Mouse (Mus musculus) intestine, embryonic 15.5 days (tissue): Measurements from ENCODE around the gene Nsd2. TPM values are rescaled to one million over a fixed set of nuclear protein-coding genes. Genes with fewer than 3 reads are reported as not detected.

Source experiments
- ATAC-seq: fragments of 200-750 bp; cut with Nextera tagmentation; 2 replicates; pipeline ENCODE4 v1.8.0; 2017; ENCODE audit warnings: moderate TSS enrichment, moderate library complexity
- H3K27ac ChIP-seq: fragments of 300-500 bp; sonication (generic); 2 replicates; pipeline ENCODE4 v1.5.1; 2015; ENCODE audit warnings: mild to moderate bottlenecking, inconsistent platforms
- H3K27me3 ChIP-seq: fragments of 300-500 bp; sonication (generic); replicated peaks from 2 replicates; pipeline ENCODE4 v1.6.1; 2015; ENCODE audit warnings: inconsistent platforms
- H3K36me3 ChIP-seq: fragments of 300-500 bp; sonication (generic); 2 replicates; pipeline ENCODE4 v1.6.1; 2015; ENCODE audit warnings: inconsistent platforms
- H3K4me1 ChIP-seq: fragments of 300-500 bp; sonication (generic); replicated peaks from 2 replicates; pipeline ENCODE4 v1.6.1; 2015; ENCODE audit warnings: inconsistent platforms
- H3K4me2 ChIP-seq: fragments of 300-500 bp; sonication (generic); replicated peaks from 2 replicates; pipeline ENCODE4 v1.6.1; 2015; ENCODE audit warnings: mild to moderate bottlenecking, inconsistent platforms
- H3K4me3 ChIP-seq: fragments of 300-500 bp; sonication (generic); replicated peaks from 2 replicates; pipeline ENCODE4 v1.5.1; 2015; ENCODE audit warnings: inconsistent platforms
- H3K9ac ChIP-seq: fragments of 300-500 bp; sonication (generic); 2 replicates; pipeline ENCODE4 v1.6.1; 2015; ENCODE audit warnings: inconsistent platforms
- H3K9me3 ChIP-seq: fragments of 300-500 bp; sonication (generic); 2 replicates; pipeline ENCODE4 v1.6.1; 2016; ENCODE audit warnings: inconsistent platforms
- WGBS: fragments of 180-500 bp; shearing (Covaris S2); methylation state at CpG from one replicate; pipeline ENCODE4 v1.1.7; 2015; 5-methylcytosine and 5-hydroxymethylcytosine counted together
- polyA plus RNA-seq: library from polyadenylated mRNA; unstranded; fragments of >200 nt; fragmentation: Nextera tagmentation; extraction: Ambion mirVana; gene quantifications from 2 replicates; pipeline ENCODE4 v1.2.1, GENCODE M21; 2015

Gene Nsd2
- polyA plus RNA-seq, 1 experiment from 2014 or later = 38.8 TPM

DNA sequence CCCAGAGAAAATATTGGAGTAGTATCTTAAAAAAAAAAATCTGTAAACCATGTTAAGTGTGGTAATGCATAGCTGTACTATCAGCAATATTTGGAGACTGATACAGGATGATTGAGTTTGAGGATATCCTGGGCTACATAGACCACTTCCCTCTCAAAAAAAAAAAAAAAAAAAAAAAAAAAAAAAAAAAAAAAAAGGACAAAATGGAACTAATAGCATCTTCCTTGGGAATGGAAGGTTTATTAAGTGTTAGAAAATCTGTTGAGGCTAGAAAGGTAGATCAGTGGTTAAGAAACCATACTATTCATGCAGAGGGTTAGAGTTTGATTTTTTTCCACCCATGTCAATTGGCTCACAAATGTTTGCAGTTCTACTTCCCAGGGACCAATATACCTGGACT, 37.2 kb downstream of the Nsd2 start:
- Histone ChIP-seq H3K27me3 (no peaks in the 10 kb centered on the region), H3K36me3 (peaks cover 29% of the 10 kb centered on the region), H3K4me1 (no peaks in the 10 kb centered on the region), H3K9ac (no peak overlapping the region), H3K4me2 (no peak overlapping the region), H3K9me3 (no peaks in the 10 kb centered on the region), H3K4me3 (no peak overlapping the region), H3K27ac (no peak overlapping the region)
- ATAC-seq = no peak

GRCm38 (mm10) chr5:33875472-33875871, 54.9 kb downstream of the Nsd2 start:
- Histone ChIP-seq H3K4me3 (no peak overlapping the region), H3K4me2 (no peak overlapping the region), H3K27ac (no peak overlapping the region), H3K27me3 (no peaks in the 10 kb centered on the region), H3K4me1 (no peaks in the 10 kb centered on the region), H3K9ac (no peak overlapping the region), H3K36me3 (peaks cover 12% of the 10 kb centered on the region; the same call in 1 of the 2 replicates), H3K9me3 (no peaks in the 10 kb centered on the region)
- ATAC-seq = no peak
- 92% methylated on average over 1 of the region's 1 CpGs for WGBS

- Histone ChIP-seq H3K4me2 (no peak overlapping the region), H3K4me1 (no peaks in the 10 kb centered on the region), H3K27me3 (no peaks in the 10 kb centered on the region), H3K9me3 (no peaks in the 10 kb centered on the region), H3K27ac (no peak overlapping the region), H3K36me3 (peaks cover 43% of the 10 kb centered on the region), H3K9ac (no peak overlapping the region), H3K4me3 (no peak overlapping the region)
- no peak for ATAC-seq
- WGBS = 95% methylated on average over 4 of the region's 4 CpGs
Observed at GRCm38 (mm10) chr5:33881118-33881517, 60.6 kb downstream of the Nsd2 start.

GRCm38 (mm10) chr5:33893406-33893805, 72.9 kb downstream of the Nsd2 start:
- no peak for ATAC-seq
- WGBS = 91% methylated on average over 6 of the region's 6 CpGs
- H3K9me3 ChIP-seq = no peaks in the 10 kb centered on the region
- H3K27me3 ChIP-seq = no peaks in the 10 kb centered on the region
- H3K4me3 ChIP-seq = no peak overlapping the region
- no peak overlapping the region for H3K9ac ChIP-seq
- H3K4me1 ChIP-seq = no peaks in the 10 kb centered on the region
- H3K27ac ChIP-seq = no peak overlapping the region
- no peak overlapping the region for H3K4me2 ChIP-seq
- H3K36me3 ChIP-seq = peaks cover 46% of the 10 kb centered on the region

GRCm38 (mm10) chr5:33895116-33895515, 74.6 kb downstream of the Nsd2 start:
- H3K36me3 ChIP-seq = peaks cover 56% of the 10 kb centered on the region
- 76% methylated on average over 9 of the region's 9 CpGs for WGBS
- no peak overlapping the region for H3K4me3 ChIP-seq
- no peaks in the 10 kb centered on the region for H3K9me3 ChIP-seq
- no peaks in the 10 kb centered on the region for H3K27me3 ChIP-seq
- H3K27ac ChIP-seq = no peak overlapping the region
- no peak for ATAC-seq
- H3K4me2 ChIP-seq = no peak overlapping the region
- H3K4me1 ChIP-seq = no peaks in the 10 kb centered on the region
- no peak overlapping the region for H3K9ac ChIP-seq

DNA sequence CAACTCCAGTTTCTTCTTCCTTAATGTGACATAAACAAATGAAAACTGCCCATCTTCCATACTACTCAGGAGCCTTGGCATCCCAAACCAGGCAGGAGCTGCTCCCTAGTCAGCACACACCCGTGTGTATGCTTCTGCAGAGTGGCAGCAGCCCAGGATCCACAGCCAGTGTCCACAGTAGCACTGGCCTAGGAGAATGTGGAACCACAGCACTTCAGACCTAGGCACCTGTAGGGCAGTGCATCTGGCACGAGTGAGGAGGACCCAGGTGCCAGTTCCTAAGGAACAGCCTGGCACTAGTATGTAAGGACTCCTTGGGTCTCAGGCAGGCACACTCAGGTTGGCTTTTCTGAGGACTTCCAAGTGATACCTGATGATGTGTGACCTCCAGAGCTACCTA, 76.6 kb downstream of the Nsd2 start:
- 85% methylated on average over 2 of the region's 2 CpGs for WGBS
- Histone ChIP-seq H3K4me2 (no peak overlapping the region), H3K36me3 (peaks cover 71% of the 10 kb centered on the region), H3K27me3 (no peaks in the 10 kb centered on the region), H3K9ac (no peak overlapping the region), H3K9me3 (no peaks in the 10 kb centered on the region), H3K4me3 (no peak overlapping the region), H3K4me1 (no peaks in the 10 kb centered on the region), H3K27ac (no peak overlapping the region)
- ATAC-seq = no peak

DNA sequence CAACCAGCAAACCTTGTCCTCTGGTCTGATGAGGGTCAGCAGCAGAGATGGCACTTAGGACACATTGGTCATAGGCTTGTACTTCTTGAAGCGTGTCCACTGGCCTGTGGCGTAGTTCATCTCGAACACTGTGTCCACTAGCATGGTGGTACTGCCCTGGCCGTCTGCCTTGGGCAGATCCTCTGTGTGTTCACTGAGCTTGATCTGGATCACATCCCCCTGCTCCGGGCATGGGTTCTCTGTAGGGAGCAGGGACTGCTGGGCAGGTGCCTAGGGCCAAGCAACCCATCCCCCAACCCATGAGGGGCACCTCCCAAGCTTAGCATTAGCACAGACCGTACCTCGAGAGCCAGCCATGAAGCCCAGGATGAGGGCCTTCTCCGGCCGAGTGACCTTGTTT, 78.1 kb downstream of the Nsd2 start:
- Histone ChIP-seq H3K4me3 (no peak overlapping the region), H3K9me3 (no peaks in the 10 kb centered on the region), H3K27me3 (no peaks in the 10 kb centered on the region), H3K4me1 (no peaks in the 10 kb centered on the region), H3K36me3 (peaks cover 67% of the 10 kb centered on the region), H3K4me2 (no peak overlapping the region), H3K27ac (no peak overlapping the region), H3K9ac (no peak overlapping the region)
- 87% methylated on average over 9 of the region's 9 CpGs for WGBS
- no peak for ATAC-seq

DNA sequence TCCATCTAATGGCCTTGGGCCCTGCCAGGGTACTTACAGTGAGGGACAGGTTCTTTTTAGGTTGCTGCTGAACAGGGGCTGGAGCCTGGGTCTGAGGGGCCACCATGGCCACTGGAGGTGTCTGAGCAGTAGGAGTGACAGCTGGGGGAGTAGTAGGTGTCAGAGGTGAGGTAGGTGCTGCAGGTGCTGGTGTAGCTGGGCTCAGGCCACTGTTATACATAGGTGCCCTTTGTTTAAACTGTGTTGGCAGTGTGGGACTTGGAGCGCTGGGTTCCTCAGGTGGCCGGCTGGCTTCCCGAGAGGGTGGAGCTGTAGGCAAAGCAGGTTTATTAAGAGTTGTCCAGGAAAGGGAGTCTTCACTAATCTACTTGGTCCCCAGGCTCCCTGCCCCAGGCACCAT, 78.7 kb downstream of the Nsd2 start:
- H3K27me3 ChIP-seq = no peaks in the 10 kb centered on the region
- H3K36me3 ChIP-seq = peaks cover 65% of the 10 kb centered on the region
- 86% methylated on average over 3 of the region's 3 CpGs for WGBS
- no peak overlapping the region for H3K9ac ChIP-seq
- no peak overlapping the region for H3K4me3 ChIP-seq
- H3K27ac ChIP-seq = no peak overlapping the region
- no peaks in the 10 kb centered on the region for H3K4me1 ChIP-seq
- H3K9me3 ChIP-seq = no peaks in the 10 kb centered on the region
- no peak overlapping the region for H3K4me2 ChIP-seq
- no peak for ATAC-seq

GRCm38 (mm10) chr5:33900101-33900500, 79.6 kb downstream of the Nsd2 start:
- H3K4me3 ChIP-seq = no peak overlapping the region
- no peaks in the 10 kb centered on the region for H3K27me3 ChIP-seq
- H3K4me2 ChIP-seq = no peak overlapping the region
- no peak for ATAC-seq
- no peak overlapping the region for H3K9ac ChIP-seq
- no peaks in the 10 kb centered on the region for H3K4me1 ChIP-seq
- H3K9me3 ChIP-seq = no peaks in the 10 kb centered on the region
- no peak overlapping the region for H3K27ac ChIP-seq
- WGBS = 94% methylated on average over 3 of the region's 3 CpGs
- H3K36me3 ChIP-seq = peaks cover 62% of the 10 kb centered on the region

DNA sequence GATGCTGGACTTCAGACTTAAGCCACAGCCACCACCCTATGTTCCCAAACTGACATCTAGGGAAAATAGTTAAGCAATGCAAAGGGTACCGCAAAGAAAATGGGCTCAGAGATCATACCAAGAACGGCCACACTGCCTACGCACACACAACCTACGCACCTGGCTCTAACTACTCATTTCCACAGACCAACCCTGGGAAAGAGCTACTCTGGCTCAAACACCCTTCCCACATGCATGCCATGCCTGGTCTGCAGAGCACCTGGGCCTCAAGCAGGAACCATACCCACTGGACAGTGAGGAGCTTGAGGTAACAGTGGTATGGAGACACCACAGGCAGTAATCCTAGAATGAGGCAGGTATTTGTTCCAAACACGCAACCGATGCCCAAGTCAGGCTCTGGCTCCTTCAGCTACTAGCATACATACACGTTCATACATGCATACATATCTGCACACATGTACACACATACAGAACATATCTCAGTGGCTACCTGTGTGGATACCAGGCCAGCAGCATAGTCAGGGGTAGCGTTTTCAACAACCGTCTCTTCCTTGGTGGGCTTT, 80.3 kb downstream of the Nsd2 start:
- H3K9me3 ChIP-seq = no peaks in the 10 kb centered on the region
- no peak overlapping the region for H3K9ac ChIP-seq
- H3K4me1 ChIP-seq = no peaks in the 10 kb centered on the region
- no peak overlapping the region for H3K4me3 ChIP-seq
- WGBS = 97% methylated on average over 9 of the region's 9 CpGs
- no peak overlapping the region for H3K27ac ChIP-seq
- no peak for ATAC-seq
- H3K27me3 ChIP-seq = no peaks in the 10 kb centered on the region
- no peak overlapping the region for H3K4me2 ChIP-seq
- peaks cover 60% of the 10 kb centered on the region for H3K36me3 ChIP-seq

- H3K4me3 ChIP-seq = no peak overlapping the region
- H3K9me3 ChIP-seq = no peaks in the 10 kb centered on the region
- 92% methylated on average over 3 of the region's 3 CpGs for WGBS
- H3K27ac ChIP-seq = no peak overlapping the region
- H3K9ac ChIP-seq = no peak overlapping the region
- no peak for ATAC-seq
- no peak overlapping the region for H3K4me2 ChIP-seq
- H3K36me3 ChIP-seq = peaks cover 57% of the 10 kb centered on the region
- H3K4me1 ChIP-seq = no peaks in the 10 kb centered on the region
- H3K27me3 ChIP-seq = no peaks in the 10 kb centered on the region
Observed at GRCm38 (mm10) chr5:33901278-33901677, 80.8 kb downstream of the Nsd2 start.

DNA sequence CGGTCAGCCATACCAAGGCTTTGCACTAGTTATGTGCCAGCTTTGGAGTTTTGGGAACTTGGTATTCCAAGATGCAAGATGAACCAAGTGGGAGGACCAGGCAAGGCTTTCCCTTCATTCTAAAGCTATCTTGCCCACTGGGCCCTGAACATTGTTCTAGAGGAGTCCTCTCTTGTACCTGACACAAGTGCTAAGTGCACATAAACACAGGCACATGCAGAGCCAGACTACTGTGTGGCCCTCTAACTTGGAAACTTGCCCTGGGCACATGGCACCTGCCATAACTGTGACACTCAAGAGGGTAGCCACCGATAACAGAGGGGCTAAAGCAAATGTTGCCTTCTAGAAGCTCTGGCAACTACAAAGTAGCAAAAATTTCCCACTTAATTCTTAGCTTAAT, 82.2 kb downstream of the Nsd2 start:
- Histone ChIP-seq H3K4me3 (no peak overlapping the region), H3K36me3 (peaks cover 46% of the 10 kb centered on the region), H3K9me3 (no peaks in the 10 kb centered on the region), H3K4me2 (no peak overlapping the region), H3K4me1 (no peaks in the 10 kb centered on the region), H3K9ac (no peak overlapping the region), H3K27me3 (no peaks in the 10 kb centered on the region), H3K27ac (no peak overlapping the region)
- no peak for ATAC-seq
- 84% methylated on average over 2 of the region's 2 CpGs for WGBS

DNA sequence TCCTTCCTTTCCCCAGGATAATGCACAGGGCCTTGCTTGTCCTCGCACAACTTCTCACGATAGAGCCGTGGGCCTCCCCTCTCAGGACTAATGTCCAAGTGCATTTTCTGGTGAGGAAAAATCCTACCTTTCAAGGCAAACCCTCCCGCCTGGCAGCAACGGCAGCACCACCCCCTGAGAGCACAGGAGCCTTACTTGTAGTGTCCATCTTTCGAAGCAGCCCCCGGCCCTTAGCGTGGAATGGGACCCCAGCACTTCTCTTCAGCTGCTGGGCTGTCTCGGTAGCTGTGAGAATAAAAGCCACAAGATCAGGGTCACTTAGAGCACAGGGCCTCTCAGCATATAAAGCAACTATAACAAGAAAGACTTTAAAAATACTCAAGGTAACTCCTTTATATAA, 82.7 kb downstream of the Nsd2 start:
- Histone ChIP-seq H3K27me3 (no peaks in the 10 kb centered on the region), H3K9me3 (no peaks in the 10 kb centered on the region), H3K9ac (no peak overlapping the region), H3K4me1 (no peaks in the 10 kb centered on the region), H3K27ac (no peak overlapping the region), H3K36me3 (peaks cover 46% of the 10 kb centered on the region), H3K4me2 (no peak overlapping the region), H3K4me3 (no peak overlapping the region)
- no peak for ATAC-seq
- 90% methylated on average over 9 of the region's 9 CpGs for WGBS
